7 mouse cellular contexts compared by ENCODE assay signal in genomic region chr5:76139808-76140729, GRCm38 (mm10). TPM values are rescaled to one million over a fixed set of nuclear protein-coding genes. Genes with fewer than 3 reads are reported as not detected.
DNase-seq lines count a peak whose midpoint lies in the region; ATAC-seq and TF ChIP-seq lines count a peak whose summit lies in the region.

Gene Srd5a3, plus strand, starts transcription at chr5:76140271.

- H3K27me3 ChIP-seq in intestine, postnatal 0 days (replicated peaks; ENCODE audit: control insufficient read depth, insufficient read depth, low read length), result no peaks in the 10 kb centered on the region
- peaks cover 24% of the 10 kb centered on the region for H3K27me3 ChIP-seq in midbrain, embryonic 12.5 days
- no peaks in the 10 kb centered on the region for H3K27me3 ChIP-seq in small intestine, adult 2 months (ENCODE audit: control insufficient read depth, insufficient read depth, low read length)

- peak within 1 kb of the TSS; percentile 57 for H3K4me3 ChIP-seq in intestine, postnatal 0 days (ENCODE audit: low read depth, low read length)
- H3K4me3 ChIP-seq in midbrain, embryonic 12.5 days, result peak within 1 kb of the TSS; percentile 73
- H3K4me3 ChIP-seq in small intestine, adult 2 months (ENCODE audit: low read depth, low read length), result peak within 1 kb of the TSS; percentile 81

- peak; percentile 97 for TF ChIP-seq CTCF in intestine, postnatal 0 days (IDR thresholded peaks at IDR 0.05; ENCODE audit: low read depth)
- TF ChIP-seq CTCF in small intestine, adult 2 months (IDR thresholded peaks at IDR 0.05; ENCODE audit: extremely low read depth, insufficient read length, insufficient replicate concordance, low read depth, low read length), result peak; percentile 77

- intact Hi-C loops in left cerebral cortex, postnatal 4 days (cut with DNase I), result no loop called here

- peak; percentile 97 for ATAC-seq in intestine, postnatal 0 days
- ATAC-seq in midbrain, embryonic 12.5 days (ENCODE audit: low FRiP score, low read depth), result peak; percentile 96

- H3K9ac ChIP-seq in intestine, postnatal 0 days (ENCODE audit: low read depth, low read length), result peak within 1 kb of the TSS; percentile 83
- peak within 1 kb of the TSS; percentile 83 for H3K9ac ChIP-seq in midbrain, embryonic 12.5 days (replicated peaks)

- H3K4me2 ChIP-seq in intestine, postnatal 0 days (replicated peaks; ENCODE audit: low read depth), result peak within 1 kb of the TSS; percentile 80
- H3K4me2 ChIP-seq in midbrain, embryonic 12.5 days (replicated peaks), result peak within 1 kb of the TSS; percentile 76

- H3K4me1 ChIP-seq in intestine, postnatal 0 days (replicated peaks; ENCODE audit: control insufficient read depth, insufficient read depth, low read length), result peaks cover 13% of the 10 kb centered on the region; the same call in 1 of the 2 replicates
- peaks cover 16% of the 10 kb centered on the region; the same call in 1 of the 2 replicates for H3K4me1 ChIP-seq in midbrain, embryonic 12.5 days
- no peaks in the 10 kb centered on the region for H3K4me1 ChIP-seq in small intestine, adult 2 months (ENCODE audit: control insufficient read depth, insufficient read depth, insufficient read length, low read length)

- no peaks in the 10 kb centered on the region for H3K9me3 ChIP-seq in intestine, postnatal 0 days (ENCODE audit: control insufficient read depth)
- H3K9me3 ChIP-seq in midbrain, embryonic 12.5 days, result no peaks in the 10 kb centered on the region

- no peaks in the 10 kb centered on the region for H3K36me3 ChIP-seq in intestine, postnatal 0 days (ENCODE audit: control insufficient read depth, insufficient read depth)
- H3K36me3 ChIP-seq in midbrain, embryonic 12.5 days, result no peaks in the 10 kb centered on the region
- H3K36me3 ChIP-seq in small intestine, adult 2 months (ENCODE audit: control insufficient read depth, insufficient read depth, low read length), result no peaks in the 10 kb centered on the region

- TF ChIP-seq POLR2A in small intestine, adult 2 months (IDR thresholded peaks at IDR 0.05; ENCODE audit: low read depth, low read length), result peak; percentile 71

- H3K27ac ChIP-seq in intestine, postnatal 0 days (ENCODE audit: low read depth, low read length), result peak within 1 kb of the TSS; percentile 96
- peak within 1 kb of the TSS; percentile 94 for H3K27ac ChIP-seq in midbrain, embryonic 12.5 days (replicated peaks)
- peak within 1 kb of the TSS; percentile 88 for H3K27ac ChIP-seq in small intestine, adult 2 months (ENCODE audit: insufficient read depth, low read depth, low read length)

- peak; percentile 95 for DNase-seq in adrenal gland, adult 8-10 months
- peak; percentile 96 for DNase-seq in embryo, embryonic 9.5 days (ENCODE audit: extremely low spot score)
- DNase-seq in gonadal fat pad, adult 2 months (ENCODE audit: low read depth), result peak; percentile 47
- DNase-seq in left cerebral cortex, postnatal 4 days, result peak; percentile 93

- WGBS in intestine, postnatal 0 days, result 1% methylated on average over 55 of the region's 69 CpGs
- 2% methylated on average over 64 of the region's 69 CpGs for WGBS in midbrain, embryonic 12.5 days
- WGBS in small intestine, adult 2 months, result 1% methylated on average over 69 of the region's 69 CpGs

RNA-seq across cellular contexts. Expression of gene Srd5a3, which starts in this region (rescaled TPM):
- 10 to 100 TPM; 29.6 to 34.8 (median 32.8) TPM for total RNA-seq in adrenal gland, adult 8-10 months (2022)
- polyA plus RNA-seq in gonadal fat pad, adult 2 months (2012; rRNA removed), result 48.7 and 52.0 TPM in 2 replicates
- polyA plus RNA-seq in intestine, postnatal 0 days (2015; fragmentation: Nextera tagmentation; extraction: Ambion mirVana), result 41.5 and 44.1 TPM in 2 replicates
- total RNA-seq in left cerebral cortex, postnatal 4 days (2021), result 10 to 100 TPM; 11.7 to 13.9 TPM
- polyA plus RNA-seq in midbrain, embryonic 12.5 days (2016; fragmentation: Nextera tagmentation; extraction: Ambion mirVana), result 15.4 and 15.8 TPM in 2 replicates
- 50.4 and 159 TPM in 2 replicates for polyA plus RNA-seq in small intestine, adult 2 months (2012; rRNA removed)

Comparison
In these comparisons a context has a peak if more than half of its experiments do, and no peak if none do; other contexts are left out.
1. Peak in every context shown above with its lines: DNase-seq, ATAC-seq, H3K4me3 ChIP-seq and H3K27ac ChIP-seq.